Mouse (Mus musculus) megakaryocyte, embryonic 14.5 days (primary cell): ENCODE measurements around the gene Trappc11. TPM values are rescaled to one million over a fixed set of nuclear protein-coding genes. Genes with fewer than 3 reads are reported as not detected.
"Not testable (repeated sequence)": the region's sequence is repeated elsewhere in the genome, so short reads cannot be mapped to it uniquely, and the experiment has no call there.

Experiments used
- H3K27me3 ChIP-seq: replicated peaks from 2 replicates; pipeline ENCODE3; 2012; ENCODE audit warnings: inconsistent platforms
- H3K36me3 ChIP-seq: replicated peaks from 2 replicates; pipeline ENCODE3; 2012; ENCODE audit warnings: low read length, inconsistent platforms, mixed read lengths
- H3K4me1 ChIP-seq: 2 replicates; pipeline ENCODE4 v1.6.1; 2012; ENCODE audit warnings: inconsistent platforms
- H3K4me3 ChIP-seq: replicated peaks from 2 replicates; pipeline ENCODE3; 2012; ENCODE audit warnings: moderate library complexity, mild to moderate bottlenecking, inconsistent platforms
- H3K9me3 ChIP-seq: 2 replicates; pipeline ENCODE4 v1.6.1; 2012; ENCODE audit warnings: inconsistent platforms
- FLI1 ChIP-seq: IDR thresholded peaks from 2 replicates; pipeline ENCODE4 v1.6.1; 2012; ENCODE audit warnings: low read length, inconsistent platforms, mixed read lengths
- GATA1 ChIP-seq: IDR thresholded peaks from 3 replicates; pipeline ENCODE4 v1.6.1; 2012; ENCODE audit warnings: mixed read lengths, low read length, inconsistent platforms, borderline replicate concordance
- polyA plus RNA-seq: library from polyadenylated mRNA; stranded (reverse); fragments of >175 nt; gene quantifications from 2 replicates; pipeline ENCODE4 v1.2.3, GENCODE M21; 2012; ENCODE audit warnings: low replicate concordance; ENCODE audit not compliant: insufficient read depth

Gene Trappc11
- polyA plus RNA-seq, 1 experiment, result 3.4 TPM

DNA sequence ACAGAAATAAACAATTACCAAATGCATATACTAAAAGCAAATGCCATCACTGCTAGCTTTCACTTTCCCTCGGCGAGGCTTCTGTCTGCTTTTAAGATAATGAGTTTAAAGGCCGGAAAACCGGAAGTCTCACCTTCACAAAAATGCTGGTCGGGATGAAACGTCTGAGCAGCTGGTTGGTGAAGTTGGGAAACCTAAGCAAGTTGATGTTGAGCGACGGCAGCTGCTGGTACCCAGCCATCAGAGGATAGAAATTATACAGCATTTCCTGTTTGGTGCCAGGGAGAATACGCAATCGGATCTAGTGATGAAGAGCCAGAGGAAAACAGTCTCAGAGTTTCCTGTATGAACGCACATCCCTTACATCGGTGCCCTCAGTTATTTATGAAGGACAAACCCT is 40.2 kb downstream of the Trappc11 start:
- Histone ChIP-seq H3K9me3 (peaks cover under 1% of the 10 kb centered on the region; the same call in 1 of the 2 replicates), H3K36me3 (peaks cover 95% of the 10 kb centered on the region), H3K4me1 (no peaks in the 10 kb centered on the region), H3K27me3 (no peaks in the 10 kb centered on the region), H3K4me3 (no peak overlapping the region)
- no peak for TF ChIP-seq FLI1
- no peak for TF ChIP-seq GATA1

DNA sequence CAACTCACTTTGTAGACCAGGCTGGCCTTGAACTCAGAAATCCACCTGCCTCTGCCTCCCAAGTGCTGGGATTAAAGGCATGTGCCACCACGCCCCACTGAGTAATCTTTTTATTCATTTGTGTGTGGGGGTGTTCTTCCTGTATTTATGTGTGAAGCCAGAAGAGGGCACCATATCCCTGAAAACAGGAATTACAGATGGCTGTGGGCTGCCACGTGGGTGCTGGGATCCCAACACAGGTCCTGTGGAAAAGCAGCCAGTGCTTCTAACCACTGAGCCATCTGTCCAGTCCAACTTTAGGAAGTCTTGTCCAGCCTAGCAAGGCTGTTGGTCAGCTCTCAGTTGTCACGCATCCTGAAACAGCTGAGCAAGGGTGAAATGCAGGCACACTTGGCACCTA is 46.0 kb downstream of the Trappc11 start:
- Histone ChIP-seq H3K4me3 (no peak overlapping the region), H3K9me3 (peaks cover 17% of the 10 kb centered on the region), H3K36me3 (peaks cover 47% of the 10 kb centered on the region), H3K4me1 (no peaks in the 10 kb centered on the region), H3K27me3 (no peaks in the 10 kb centered on the region)
- TF ChIP-seq FLI1, result no peak
- TF ChIP-seq GATA1, result no peak

DNA sequence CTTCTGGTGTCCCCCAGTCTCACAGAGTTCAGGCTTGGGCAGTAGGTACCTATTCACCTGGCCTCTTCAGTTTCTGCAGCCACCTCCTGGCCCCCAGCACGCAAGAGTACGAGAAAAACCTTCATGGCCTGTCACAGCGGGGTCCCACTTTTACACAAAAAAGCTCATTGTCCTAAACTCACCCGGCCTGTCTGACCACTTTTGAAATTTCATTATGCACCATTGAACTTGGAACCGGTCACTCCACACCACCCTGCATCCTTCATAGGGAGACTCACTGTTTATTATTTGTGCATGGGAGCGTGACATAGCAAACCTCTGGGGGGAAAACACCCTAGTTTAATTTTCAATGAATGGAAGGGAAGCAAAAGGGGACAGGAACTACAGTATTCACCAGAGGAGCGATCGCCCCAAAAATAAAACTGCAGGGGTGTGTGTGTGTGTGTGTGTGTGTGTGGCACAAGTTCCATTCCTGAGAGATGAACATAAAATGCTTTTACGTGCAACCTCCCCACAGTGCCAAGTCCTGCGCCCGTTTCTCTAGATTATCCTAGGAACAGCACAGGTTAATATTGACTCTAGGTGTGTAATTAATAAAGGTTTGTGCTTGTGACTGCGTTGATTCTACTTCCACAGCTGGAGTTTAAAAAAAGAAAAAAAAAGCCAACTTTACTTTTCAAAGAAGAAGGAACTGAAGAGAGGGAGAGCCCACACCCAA is 50.8 kb downstream of the Trappc11 start:
- Histone ChIP-seq H3K9me3 (peaks cover 24% of the 10 kb centered on the region), H3K27me3 (no peaks in the 10 kb centered on the region), H3K4me1 (no peaks in the 10 kb centered on the region), H3K36me3 (peaks cover 3% of the 10 kb centered on the region), H3K4me3 (no peak overlapping the region)
- no peak for TF ChIP-seq GATA1
- no peak for TF ChIP-seq FLI1

DNA sequence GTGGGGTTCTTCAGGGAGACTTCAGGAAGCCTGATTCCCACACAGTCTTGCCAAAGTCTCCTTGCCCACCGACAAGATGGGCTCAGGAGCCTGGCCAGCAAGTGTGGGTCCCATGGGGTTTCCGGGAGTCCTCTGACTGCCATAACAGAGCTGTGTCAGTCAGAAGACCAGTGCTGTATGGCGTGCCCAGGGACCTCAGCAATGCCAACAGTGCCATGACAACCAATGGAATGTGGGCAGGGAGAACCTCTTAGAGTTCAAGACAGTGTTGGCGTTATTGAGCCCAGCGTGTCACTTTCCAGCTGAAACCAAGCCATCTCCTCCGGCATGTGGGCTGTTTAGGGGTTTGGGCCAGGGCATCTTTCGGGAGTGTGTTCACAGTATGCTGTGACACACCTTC is 53.2 kb downstream of the Trappc11 start:
- no peak overlapping the region for H3K4me3 ChIP-seq
- no peak for TF ChIP-seq GATA1
- TF ChIP-seq FLI1, result no peak
- H3K36me3 ChIP-seq, result no peaks in the 10 kb centered on the region
- peaks cover 13% of the 10 kb centered on the region for H3K9me3 ChIP-seq
- no peaks in the 10 kb centered on the region for H3K27me3 ChIP-seq
- H3K4me1 ChIP-seq, result no peaks in the 10 kb centered on the region

DNA sequence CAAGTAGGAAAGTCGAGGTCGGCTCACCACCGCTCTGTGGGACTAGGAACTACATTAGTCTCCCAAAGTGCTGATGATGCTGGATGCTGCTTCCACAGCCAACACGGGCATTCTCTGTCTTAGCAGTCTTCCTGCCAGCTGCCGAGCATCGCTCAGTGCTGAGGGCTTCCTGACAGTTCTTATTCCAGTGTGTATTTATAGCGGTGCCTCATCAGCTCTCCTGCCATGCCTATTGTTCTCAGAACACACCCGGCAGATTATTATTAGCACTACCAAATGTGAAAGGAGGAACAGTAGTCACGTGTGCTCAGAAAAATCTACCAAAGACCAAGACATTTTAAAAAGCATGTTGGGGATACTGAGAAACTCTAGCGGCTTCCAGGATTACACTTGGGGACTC is 71.6 kb downstream of the Trappc11 start:
- no peaks in the 10 kb centered on the region for H3K4me1 ChIP-seq
- TF ChIP-seq FLI1 (no peak), GATA1 (no peak)
- H3K36me3 ChIP-seq, result no peaks in the 10 kb centered on the region
- no peaks in the 10 kb centered on the region for H3K27me3 ChIP-seq
- peak overlapping the region; percentile 34 for H3K4me3 ChIP-seq
- H3K9me3 ChIP-seq, result peaks cover 22% of the 10 kb centered on the region

DNA sequence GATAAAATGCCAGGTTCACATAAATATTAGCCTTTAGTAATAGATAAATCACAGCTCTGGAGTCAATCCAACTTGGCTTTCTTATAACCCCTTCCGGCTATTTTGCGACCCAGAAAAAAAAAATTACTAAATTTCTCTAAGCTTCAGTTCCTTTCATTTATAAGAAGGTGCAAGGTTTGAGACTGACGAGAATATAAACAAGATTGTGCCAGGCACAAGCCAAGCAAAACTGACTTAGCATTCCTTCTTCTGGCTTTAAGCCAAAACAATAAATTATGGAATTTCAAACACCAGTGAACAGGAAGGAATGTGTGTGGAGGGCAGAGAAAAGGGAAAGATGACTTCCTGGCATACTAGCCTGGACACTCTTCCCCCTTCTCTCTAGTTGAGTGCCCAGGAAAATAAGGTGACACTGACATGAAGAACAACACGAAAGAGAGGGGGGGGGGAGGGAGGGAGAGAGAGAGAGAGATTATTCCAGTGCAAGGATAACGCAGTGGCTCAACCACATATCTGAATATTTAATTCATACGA is 74.0 kb downstream of the Trappc11 start:
- Histone ChIP-seq H3K9me3 (peaks cover 23% of the 10 kb centered on the region), H3K36me3 (no peaks in the 10 kb centered on the region)
- TF ChIP-seq GATA1, result no peak

DNA sequence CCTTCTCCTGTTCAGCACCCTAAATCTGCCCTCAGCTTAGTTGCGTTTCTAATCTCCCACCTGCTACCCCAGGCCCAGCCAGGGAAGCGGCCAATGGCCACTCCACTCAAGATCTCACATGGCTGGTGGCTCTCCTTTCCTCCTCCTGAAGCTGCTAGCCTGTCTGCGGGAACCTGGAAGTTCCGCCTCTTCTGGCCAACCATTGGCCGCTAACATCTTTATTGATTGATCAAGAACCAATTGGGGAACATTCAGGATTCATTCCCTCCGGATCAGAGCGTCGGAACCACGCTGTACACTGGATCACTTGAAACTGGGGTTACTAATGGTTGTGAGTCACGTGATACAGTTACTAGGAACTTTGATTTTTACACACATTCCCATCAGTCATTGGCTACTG is 74.7 kb downstream of the Trappc11 start:
- H3K4me1 ChIP-seq, result no peaks in the 10 kb centered on the region
- TF ChIP-seq FLI1 (no peak), GATA1 (no peak)
- H3K9me3 ChIP-seq, result peaks cover 18% of the 10 kb centered on the region
- H3K36me3 ChIP-seq, result no peaks in the 10 kb centered on the region
- no peak overlapping the region for H3K4me3 ChIP-seq
- H3K27me3 ChIP-seq, result no peaks in the 10 kb centered on the region

More for the DNA sequence above, 74.0 kb downstream of the Trappc11 start:
- H3K4me3 ChIP-seq, result no peak overlapping the region
- H3K4me1 ChIP-seq, result no peaks in the 10 kb centered on the region
- H3K27me3 ChIP-seq, result no peaks in the 10 kb centered on the region

DNA sequence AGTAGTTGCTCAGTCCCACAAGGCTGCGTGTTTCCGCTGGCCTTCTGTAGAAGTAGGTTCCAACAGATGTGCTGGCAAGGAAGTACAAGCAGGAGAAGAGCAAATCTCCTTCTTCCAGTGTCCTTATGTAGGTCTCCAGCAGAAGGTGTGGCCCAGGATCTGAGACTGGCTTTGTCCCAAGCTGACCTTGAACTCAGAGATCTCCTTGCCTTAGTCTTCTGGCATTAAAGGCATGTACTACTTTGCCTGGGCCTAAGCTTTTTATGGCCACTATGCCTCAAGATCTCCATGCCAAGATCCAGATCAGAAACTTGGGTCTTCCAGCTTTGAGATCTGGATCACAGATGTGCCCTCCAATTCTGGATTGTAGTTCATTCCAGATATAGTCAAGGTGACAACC is 84.1 kb downstream of the Trappc11 start:
- not testable (repeated sequence) for H3K27me3 ChIP-seq

DNA sequence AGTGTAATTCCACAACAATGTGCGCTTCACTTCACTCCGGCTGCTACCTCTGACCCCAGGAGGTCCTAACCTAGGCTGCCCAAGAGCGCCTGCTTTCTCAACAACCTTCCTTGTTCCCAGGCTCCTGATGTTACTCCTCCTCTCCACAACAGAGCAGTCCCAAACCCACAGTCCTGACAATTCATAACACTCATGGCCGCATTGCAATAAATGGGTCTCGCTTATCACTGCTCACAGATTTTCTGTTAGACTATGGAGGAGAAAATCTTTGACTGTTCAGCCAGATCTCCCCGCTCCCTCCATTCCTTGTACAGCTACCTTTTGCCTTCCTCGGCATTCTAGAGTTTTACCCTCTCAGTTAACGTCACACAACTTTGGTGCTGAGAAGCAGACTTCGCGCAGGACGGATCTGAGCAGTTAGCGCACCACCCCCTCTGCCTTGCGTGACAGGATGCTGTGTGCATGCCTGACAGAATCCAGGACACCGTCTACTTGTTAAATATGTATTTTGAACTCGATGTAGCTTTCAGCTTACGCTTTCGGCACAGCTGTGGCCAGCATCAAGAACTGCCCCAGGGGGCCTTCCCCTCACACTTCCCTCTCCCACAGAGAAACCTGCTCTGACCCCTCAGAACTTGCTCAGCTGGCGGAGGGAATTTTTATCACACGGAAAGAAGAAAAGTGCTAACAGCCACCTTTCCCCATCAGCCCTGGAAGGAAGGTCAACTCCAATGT is 86.8 kb downstream of the Trappc11 start, which contains the start of gene Stox2:
Stox2 (minus strand) TSS at position 51 of the 735 bp plus-strand sequence.
- no peaks in the 10 kb centered on the region for H3K36me3 ChIP-seq

More for the DNA sequence above, 84.1 kb downstream of the Trappc11 start:
- not testable (repeated sequence) for H3K4me1 ChIP-seq, H3K4me3 ChIP-seq, H3K36me3 ChIP-seq
- peaks cover 30% of the 10 kb centered on the region for H3K9me3 ChIP-seq

More for the DNA sequence above, 86.8 kb downstream of the Trappc11 start, which contains the start of gene Stox2:
- H3K4me1 ChIP-seq, result no peaks in the 10 kb centered on the region
- TF ChIP-seq GATA1, result no peak
- TF ChIP-seq FLI1, result no peak
- H3K9me3 ChIP-seq, result peaks cover 34% of the 10 kb centered on the region
- no peaks in the 10 kb centered on the region for H3K27me3 ChIP-seq
- H3K4me3 ChIP-seq, result no peak within 1 kb of the TSS

Other genes starting within 250 kb of the Trappc11 start
- gene Stox2, start 87.1 kb downstream of the Trappc11 start, polyA plus RNA-seq, result not detected in 2 replicates
- gene Rwdd4a, start 194 bp upstream of the Trappc11 start, polyA plus RNA-seq, result 10.9 and 12.3 TPM in 2 replicates
- 5.4 and 5.7 TPM in 2 replicates for gene Ing2, start 142.1 kb upstream of the Trappc11 start, polyA plus RNA-seq
- gene Cdkn2aip, start 180.5 kb upstream of the Trappc11 start, polyA plus RNA-seq, result 4.5 and 5.9 TPM in 2 replicates